Mouse (Mus musculus) liver, embryonic 14.5 days (tissue): ENCODE measurements around the gene Rrbp1.

Source experiments
- CTCF ChIP-seq: IDR thresholded peaks from 2 replicates; pipeline ENCODE4 v1.5.1; 2016; ENCODE audit warnings: antibody characterized with exemption, low read depth, control low read depth
- EP300 ChIP-seq: IDR thresholded peaks from 2 replicates; pipeline ENCODE4 v1.6.1; 2016; ENCODE audit warnings: antibody characterized with exemption, low read depth

- TF ChIP-seq CTCF (no peak), EP300 (no peak)
Observed at GRCm38 (mm10) chr2:143990997-143991396, 20.1 kb downstream of the Rrbp1 start.
